Mouse (Mus musculus) bone marrow, adult 2 months (tissue): ENCODE data around the gene Fndc3b.

Experiments
- CTCF ChIP-seq: fragments of 200-500 bp; IDR thresholded peaks from 2 replicates; pipeline ENCODE4 v1.5.1; 2011; ENCODE audit warnings: low read length, control low read depth; ENCODE audit not compliant: control insufficient read depth, insufficient read depth
- POLR2A ChIP-seq: fragments of 200-500 bp; IDR thresholded peaks from 2 replicates; pipeline ENCODE4 v1.6.1; 2011; ENCODE audit warnings: low read depth, mild to moderate bottlenecking, control low read depth, low read length, borderline replicate concordance; ENCODE audit not compliant: control insufficient read depth

DNA sequence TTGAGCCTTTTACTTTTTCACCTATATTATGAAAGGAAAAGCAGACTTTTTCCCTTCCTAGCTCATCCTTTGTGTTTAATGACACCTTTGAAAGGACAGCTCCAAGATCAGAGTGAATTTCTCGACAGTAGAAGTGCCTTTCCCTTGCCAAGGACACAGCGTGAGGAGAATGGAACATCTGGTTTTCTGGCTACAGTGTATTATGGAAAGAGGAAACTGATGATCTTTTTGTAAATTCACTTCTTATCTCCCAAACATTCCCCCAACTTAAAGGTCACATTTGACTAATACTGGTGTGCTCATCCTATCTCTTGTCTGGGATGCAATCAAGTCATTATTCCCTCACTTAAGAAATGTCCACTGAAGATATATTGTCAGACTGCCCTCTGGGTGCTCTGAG, 49.2 kb upstream of the Fndc3b start:
- no peak for TF ChIP-seq CTCF
- no peak for TF ChIP-seq POLR2A
